Mouse (Mus musculus): ENCODE data around the gene Lrrc51.

DNA sequence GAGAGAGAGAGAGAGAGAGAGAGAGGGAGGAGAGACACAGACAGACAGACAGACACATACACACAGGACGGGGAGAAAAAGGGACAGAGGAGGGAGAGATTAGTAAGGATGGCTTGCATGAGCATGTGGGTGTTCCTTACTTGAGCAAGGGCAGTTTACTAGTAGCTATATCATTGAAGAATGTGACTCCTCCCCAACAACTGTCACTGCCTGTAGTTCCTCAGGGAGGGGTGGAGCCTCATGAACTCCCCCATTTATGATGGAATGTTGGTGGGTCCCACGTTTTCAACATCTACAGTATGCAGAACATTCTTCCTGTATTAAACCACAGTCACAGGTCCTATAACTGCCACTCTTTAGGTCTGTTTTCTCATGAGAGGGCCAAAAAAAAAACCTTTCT lies 18.4 kb upstream of the Lrrc51 start:
- TF ChIP-seq CTCF (IDR thresholded peaks at IDR 0.05; ENCODE audit: low read depth, low read length) (no peak), POLR2A (IDR thresholded peaks at IDR 0.05; ENCODE audit: extremely low read depth, insufficient read depth, low read length) (no peak)
